Mouse (Mus musculus): ENCODE measurements at regions not wholly inside any gene's neighbourhood (a gene's known extent, or its start where the extent isn't known, plus 50 kb on each side); places are given as distances from the start of the nearest gene placed in this dataset.

DNA sequence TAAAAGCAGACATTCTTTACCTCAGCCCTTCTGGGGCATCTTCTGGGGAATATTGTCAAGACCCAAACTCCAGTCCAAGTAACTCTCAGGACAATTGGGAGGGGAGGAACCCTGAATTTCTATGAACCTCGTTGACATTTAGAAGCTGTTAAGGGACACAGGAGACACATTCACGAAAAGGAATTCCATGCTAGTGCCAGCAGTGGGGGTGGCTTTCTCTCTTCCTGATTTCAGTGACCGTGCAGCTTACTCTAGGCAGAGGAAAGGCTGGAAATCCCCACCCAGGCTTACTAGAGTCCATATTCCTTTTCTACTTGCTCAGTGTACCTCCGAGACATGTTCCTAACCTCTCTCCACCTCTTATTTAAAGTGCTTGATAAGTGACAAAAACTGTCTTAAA lies 239.9 kb upstream of the Tgfbr2 start:
- H3K4me1 ChIP-seq (ENCODE audit: control insufficient read depth, insufficient read depth, low read length) = no peaks in the 10 kb centered on the region
- no peaks in the 10 kb centered on the region for H3K27me3 ChIP-seq (ENCODE audit: control insufficient read depth, insufficient read depth, low read length)
- no peak overlapping the region for H3K4me3 ChIP-seq (replicated peaks; ENCODE audit: insufficient read depth, low read depth, low read length)
- H3K27ac ChIP-seq (ENCODE audit: insufficient read depth, low read length) = no peak overlapping the region
- no peak for TF ChIP-seq POLR2A (IDR thresholded peaks at IDR 0.05; ENCODE audit: borderline replicate concordance, insufficient read depth, low read length)
- DNase-seq = no peak
- WGBS = 75% methylated on average over 4 of the region's 4 CpGs

DNA sequence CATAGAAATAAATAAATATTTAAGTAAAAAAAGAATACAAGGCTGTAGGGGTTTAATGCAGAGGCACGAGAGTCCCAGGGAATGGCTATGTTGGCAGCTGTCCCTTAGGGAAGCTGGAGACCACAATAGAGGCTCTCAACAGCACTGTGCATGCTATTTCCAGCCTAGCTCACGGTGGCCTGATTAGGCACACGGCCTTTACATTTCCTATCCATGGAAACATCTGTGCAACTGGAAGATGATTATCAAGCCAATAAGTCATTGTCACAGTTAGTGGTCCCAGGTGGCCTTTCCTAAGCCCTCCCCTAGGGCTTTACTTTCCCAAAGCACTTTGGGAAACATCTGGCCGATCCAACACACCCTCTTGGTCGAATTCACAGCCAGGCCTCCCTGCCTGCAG lies 235.9 kb upstream of the Tgfbr2 start:
- Histone ChIP-seq H3K27ac (ENCODE audit: insufficient read depth, low read length) (no peak overlapping the region), H3K4me3 (replicated peaks; ENCODE audit: insufficient read depth, low read depth, low read length) (no peak overlapping the region), H3K27me3 (ENCODE audit: control insufficient read depth, insufficient read depth, low read length) (no peaks in the 10 kb centered on the region), H3K4me1 (ENCODE audit: control insufficient read depth, insufficient read depth, low read length) (no peaks in the 10 kb centered on the region)
- DNase-seq = no peak
- WGBS = 67% methylated on average over 5 of the region's 5 CpGs
- TF ChIP-seq CTCF (IDR thresholded peaks at IDR 0.05; ENCODE audit: borderline replicate concordance, insufficient read depth, low read depth, low read length) (no peak), POLR2A (IDR thresholded peaks at IDR 0.05; ENCODE audit: borderline replicate concordance, insufficient read depth, low read length) (no peak)

DNA sequence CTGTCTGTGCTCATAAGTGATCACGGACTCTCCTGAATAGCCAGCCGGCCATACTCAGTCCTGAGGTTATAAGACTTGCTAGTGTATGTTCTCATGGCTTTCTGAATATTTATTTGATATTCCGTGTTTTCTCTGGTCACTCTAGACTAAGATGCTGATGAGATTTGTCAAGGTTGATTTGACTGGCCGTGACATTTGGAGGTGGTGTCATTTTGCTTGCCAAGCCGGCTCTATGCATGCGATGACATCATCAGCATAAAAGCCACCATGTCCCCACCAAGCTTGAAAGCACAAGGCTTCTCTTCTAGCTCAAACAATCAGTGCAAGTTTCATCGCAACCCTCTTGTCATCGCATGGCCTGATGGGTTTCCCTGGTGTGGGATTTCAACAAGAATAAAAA lies 235.3 kb upstream of the Tgfbr2 start:
- Histone ChIP-seq H3K27me3 (ENCODE audit: control insufficient read depth, insufficient read depth, low read length) (no peaks in the 10 kb centered on the region), H3K4me1 (ENCODE audit: control insufficient read depth, insufficient read depth, low read length) (no peaks in the 10 kb centered on the region), H3K27ac (ENCODE audit: insufficient read depth, low read length) (no peak overlapping the region), H3K4me3 (replicated peaks; ENCODE audit: insufficient read depth, low read depth, low read length) (no peak overlapping the region)
- no peak for DNase-seq
- TF ChIP-seq POLR2A (IDR thresholded peaks at IDR 0.05; ENCODE audit: borderline replicate concordance, insufficient read depth, low read length) (no peak), CTCF (IDR thresholded peaks at IDR 0.05; ENCODE audit: borderline replicate concordance, insufficient read depth, low read depth, low read length) (no peak)
- WGBS = 87% methylated on average over 8 of the region's 8 CpGs

DNA sequence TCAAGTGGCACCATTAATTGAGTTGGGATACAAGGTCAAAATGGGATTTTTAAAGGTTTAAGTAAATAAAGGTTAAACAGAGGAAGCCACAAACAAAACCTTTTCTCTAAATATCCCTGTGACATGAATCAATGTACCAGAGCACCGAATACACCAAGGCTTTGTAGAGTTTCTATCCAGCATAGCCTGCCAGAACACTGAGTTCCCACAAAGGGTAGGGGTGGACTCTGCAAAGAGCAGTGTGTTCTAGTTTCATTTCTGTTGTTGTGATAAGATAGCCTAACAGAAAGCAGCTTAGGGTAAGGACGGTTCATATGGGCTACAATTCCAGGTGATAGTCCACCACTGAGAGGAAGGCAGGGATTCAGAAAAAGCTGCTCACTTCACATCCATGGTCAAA lies 233.0 kb upstream of the Tgfbr2 start:
- DNase-seq = no peak
- Histone ChIP-seq H3K4me1 (ENCODE audit: control insufficient read depth, insufficient read depth, low read length) (no peaks in the 10 kb centered on the region), H3K4me3 (replicated peaks; ENCODE audit: insufficient read depth, low read depth, low read length) (no peak overlapping the region), H3K27me3 (ENCODE audit: control insufficient read depth, insufficient read depth, low read length) (no peaks in the 10 kb centered on the region), H3K27ac (ENCODE audit: insufficient read depth, low read length) (no peak overlapping the region)
- TF ChIP-seq POLR2A (IDR thresholded peaks at IDR 0.05; ENCODE audit: borderline replicate concordance, insufficient read depth, low read length) (no peak), CTCF (IDR thresholded peaks at IDR 0.05; ENCODE audit: borderline replicate concordance, insufficient read depth, low read depth, low read length) (no peak)
- 89% methylated on average over 2 of the region's 2 CpGs for WGBS

DNA sequence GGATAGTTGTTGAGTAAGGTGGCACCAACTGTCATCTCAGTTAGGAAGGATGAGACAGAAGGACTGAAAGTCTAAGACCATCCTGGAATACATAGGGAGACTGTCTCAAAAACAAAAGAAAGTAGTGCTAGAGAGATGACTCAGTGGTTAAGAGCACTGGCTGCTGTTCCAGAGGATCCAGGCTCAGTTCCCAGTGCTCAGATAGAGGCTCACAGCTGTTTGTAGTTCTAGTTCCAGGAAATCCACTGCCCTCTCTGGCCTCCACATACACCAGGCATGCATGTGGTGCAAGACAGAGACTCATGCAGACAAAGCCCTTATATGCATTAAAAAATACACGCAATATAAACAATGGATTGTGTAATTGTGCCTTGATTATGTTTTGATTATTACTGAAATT lies 229.9 kb upstream of the Tgfbr2 start:
- no peaks in the 10 kb centered on the region for H3K4me1 ChIP-seq (ENCODE audit: control insufficient read depth, insufficient read depth, low read length)
- no peak overlapping the region for H3K4me3 ChIP-seq (replicated peaks; ENCODE audit: insufficient read depth, low read depth, low read length)
- DNase-seq = no peak
- TF ChIP-seq CTCF (IDR thresholded peaks at IDR 0.05; ENCODE audit: borderline replicate concordance, insufficient read depth, low read depth, low read length) = no peak
- no peak for TF ChIP-seq POLR2A (IDR thresholded peaks at IDR 0.05; ENCODE audit: borderline replicate concordance, insufficient read depth, low read length)
- WGBS = 98% methylated on average over 1 of the region's 1 CpGs
- H3K27me3 ChIP-seq (ENCODE audit: control insufficient read depth, insufficient read depth, low read length) = no peaks in the 10 kb centered on the region
- H3K27ac ChIP-seq (ENCODE audit: insufficient read depth, low read length) = no peak overlapping the region

DNA sequence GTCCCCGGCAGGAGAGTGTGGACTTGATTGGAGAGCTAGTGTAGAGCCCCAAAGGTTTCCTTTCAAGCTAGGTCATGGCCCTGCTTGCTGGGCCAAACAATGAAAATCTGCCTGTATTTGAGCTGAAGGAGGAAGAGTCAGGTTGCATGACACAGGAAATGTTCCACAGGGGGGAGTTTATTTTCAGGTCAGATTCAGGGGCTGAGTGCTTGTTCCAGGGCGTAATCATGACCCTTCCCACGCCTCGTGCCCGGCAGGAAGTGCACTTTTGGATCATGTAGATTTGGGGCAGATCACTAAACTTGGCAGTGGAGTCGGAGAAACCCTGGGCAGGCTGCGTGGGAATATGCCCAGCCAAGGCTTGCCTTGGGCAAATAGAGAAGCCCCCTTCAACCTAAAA lies 226.7 kb upstream of the Tgfbr2 start:
- Histone ChIP-seq H3K27me3 (ENCODE audit: control insufficient read depth, insufficient read depth, low read length) (no peaks in the 10 kb centered on the region), H3K4me3 (replicated peaks; ENCODE audit: insufficient read depth, low read depth, low read length) (no peak overlapping the region), H3K27ac (ENCODE audit: insufficient read depth, low read length) (no peak overlapping the region), H3K4me1 (ENCODE audit: control insufficient read depth, insufficient read depth, low read length) (no peaks in the 10 kb centered on the region)
- 56% methylated on average over 7 of the region's 7 CpGs for WGBS
- no peak for DNase-seq
- TF ChIP-seq CTCF (IDR thresholded peaks at IDR 0.05; ENCODE audit: borderline replicate concordance, insufficient read depth, low read depth, low read length) (no peak), POLR2A (IDR thresholded peaks at IDR 0.05; ENCODE audit: borderline replicate concordance, insufficient read depth, low read length) (no peak)

DNA sequence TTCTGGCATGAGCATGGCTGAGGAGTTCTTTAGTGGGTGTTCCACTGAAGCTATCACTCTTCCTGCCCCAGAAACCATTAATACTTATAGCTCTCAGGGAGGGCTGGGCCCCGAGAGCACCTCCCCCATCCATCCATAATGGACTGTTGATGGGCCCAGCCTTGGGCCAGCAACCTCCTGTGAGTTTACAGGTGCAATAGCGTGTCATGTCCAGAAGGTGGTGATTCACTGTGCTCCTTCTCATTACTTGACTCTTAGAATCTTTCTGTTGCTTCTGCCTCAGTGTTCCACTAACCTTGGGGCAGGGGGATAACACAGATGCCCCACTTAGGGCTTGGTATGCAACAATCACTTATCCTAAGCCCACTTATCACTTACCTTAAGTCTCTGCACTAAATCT lies 225.1 kb upstream of the Tgfbr2 start:
- 64% methylated on average over 2 of the region's 2 CpGs for WGBS
- H3K4me3 ChIP-seq (replicated peaks; ENCODE audit: insufficient read depth, low read depth, low read length) = no peak overlapping the region
- TF ChIP-seq CTCF (IDR thresholded peaks at IDR 0.05; ENCODE audit: borderline replicate concordance, insufficient read depth, low read depth, low read length) (no peak), POLR2A (IDR thresholded peaks at IDR 0.05; ENCODE audit: borderline replicate concordance, insufficient read depth, low read length) (no peak)
- no peaks in the 10 kb centered on the region for H3K27me3 ChIP-seq (ENCODE audit: control insufficient read depth, insufficient read depth, low read length)
- no peak for DNase-seq
- no peak overlapping the region for H3K27ac ChIP-seq (ENCODE audit: insufficient read depth, low read length)
- no peaks in the 10 kb centered on the region for H3K4me1 ChIP-seq (ENCODE audit: control insufficient read depth, insufficient read depth, low read length)

DNA sequence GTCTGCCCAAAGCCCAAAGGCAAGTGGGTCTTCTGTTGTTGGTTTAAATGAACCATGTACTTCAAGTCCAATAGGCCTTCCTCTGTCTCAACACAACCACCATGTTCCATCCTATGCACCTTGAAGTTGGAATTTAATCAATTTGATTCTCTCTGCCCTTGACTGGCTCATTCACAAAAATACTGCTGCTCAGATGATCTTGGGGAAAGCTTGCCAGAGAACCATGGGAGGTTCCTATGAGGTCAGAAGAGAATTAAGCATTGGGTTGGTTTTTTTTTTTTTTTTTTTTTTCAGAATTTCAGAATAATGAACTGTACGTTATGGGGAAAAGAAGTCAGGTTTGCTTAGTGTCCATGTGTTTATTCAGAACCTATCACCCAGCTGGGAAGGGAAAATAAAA lies 224.1 kb upstream of the Tgfbr2 start:
- no peak overlapping the region for H3K4me3 ChIP-seq (replicated peaks; ENCODE audit: insufficient read depth, low read depth, low read length)
- WGBS = 28% methylated on average over 1 of the region's 1 CpGs
- H3K27me3 ChIP-seq (ENCODE audit: control insufficient read depth, insufficient read depth, low read length) = no peaks in the 10 kb centered on the region
- DNase-seq = no peak
- H3K27ac ChIP-seq (ENCODE audit: insufficient read depth, low read length) = no peak overlapping the region
- H3K4me1 ChIP-seq (ENCODE audit: control insufficient read depth, insufficient read depth, low read length) = no peaks in the 10 kb centered on the region
- TF ChIP-seq POLR2A (IDR thresholded peaks at IDR 0.05; ENCODE audit: borderline replicate concordance, insufficient read depth, low read length) (no peak), CTCF (IDR thresholded peaks at IDR 0.05; ENCODE audit: borderline replicate concordance, insufficient read depth, low read depth, low read length) (no peak)

DNA sequence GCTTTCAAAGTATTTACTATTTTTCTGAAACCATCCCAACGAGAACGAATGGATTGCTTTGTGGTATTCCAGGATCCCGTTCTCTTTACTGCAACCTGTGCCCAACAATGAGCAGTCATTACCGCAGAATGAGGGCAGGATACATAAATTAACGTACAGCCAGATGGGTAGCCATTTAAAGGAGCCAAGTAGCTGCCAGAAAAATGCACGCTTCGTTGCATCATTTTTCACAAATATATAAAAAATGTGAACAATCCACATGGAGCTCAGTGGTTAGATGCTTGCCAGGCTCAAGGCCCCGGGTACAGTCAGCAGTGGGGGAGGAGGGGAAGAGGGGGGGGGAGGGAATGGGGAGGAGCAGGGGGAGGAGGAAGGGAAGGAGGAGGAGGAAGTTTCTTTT lies 217.1 kb upstream of the Tgfbr2 start:
- Histone ChIP-seq H3K4me1 (ENCODE audit: control insufficient read depth, insufficient read depth, low read length) (no peaks in the 10 kb centered on the region), H3K27ac (ENCODE audit: insufficient read depth, low read length) (no peak overlapping the region), H3K4me3 (replicated peaks; ENCODE audit: insufficient read depth, low read depth, low read length) (no peak overlapping the region), H3K27me3 (ENCODE audit: control insufficient read depth, insufficient read depth, low read length) (no peaks in the 10 kb centered on the region)
- no peak for TF ChIP-seq POLR2A (IDR thresholded peaks at IDR 0.05; ENCODE audit: borderline replicate concordance, insufficient read depth, low read length)
- no peak for TF ChIP-seq CTCF (IDR thresholded peaks at IDR 0.05; ENCODE audit: borderline replicate concordance, insufficient read depth, low read depth, low read length)
- 18% methylated on average over 8 of the region's 8 CpGs for WGBS
- DNase-seq = no peak
